Mouse (Mus musculus): ENCODE measurements at regions not wholly inside any gene's neighbourhood (a gene's known extent, or its start where the extent isn't known, plus 50 kb on each side); places are given as distances from the start of the nearest gene placed in this dataset.

DNA sequence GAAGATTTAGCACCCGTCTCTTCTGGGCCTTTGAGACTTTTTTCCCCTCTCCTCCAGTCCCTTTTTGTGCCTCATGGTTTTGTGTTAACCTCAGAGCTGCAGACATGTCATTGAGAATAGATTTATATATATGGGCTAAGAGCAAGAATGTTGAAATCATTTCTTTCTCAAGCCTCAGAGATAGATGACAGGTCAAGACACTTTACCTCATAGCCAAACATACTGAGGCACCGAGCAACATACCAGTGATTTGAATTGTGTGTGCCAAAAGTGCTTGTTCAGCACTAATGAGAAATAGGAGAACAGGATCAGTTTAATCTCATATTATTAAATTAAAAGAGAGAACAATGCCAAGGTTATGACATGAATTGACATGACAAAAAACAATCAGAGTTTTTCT is 464.2 kb upstream of the Marcks start:
- Histone ChIP-seq H3K9me3 (ENCODE audit: control insufficient read depth, low read length) (no peaks in the 10 kb centered on the region), H3K4me1 (ENCODE audit: control insufficient read depth, insufficient read depth, low read length) (no peaks in the 10 kb centered on the region), H3K4me2 (ENCODE audit: low read depth, low read length) (no peak overlapping the region), H3K27me3 (replicated peaks; ENCODE audit: control insufficient read depth, insufficient read depth, low read length) (no peaks in the 10 kb centered on the region), H3K9ac (ENCODE audit: low read depth, low read length) (no peak overlapping the region), H3K36me3 (ENCODE audit: control insufficient read depth, insufficient read depth, low read length) (no peaks in the 10 kb centered on the region), H3K27ac (ENCODE audit: low read length) (no peak overlapping the region), H3K4me3 (ENCODE audit: low read length) (no peak overlapping the region)
- WGBS = 56% methylated on average over 2 of the region's 2 CpGs
- ATAC-seq = no peak

DNA sequence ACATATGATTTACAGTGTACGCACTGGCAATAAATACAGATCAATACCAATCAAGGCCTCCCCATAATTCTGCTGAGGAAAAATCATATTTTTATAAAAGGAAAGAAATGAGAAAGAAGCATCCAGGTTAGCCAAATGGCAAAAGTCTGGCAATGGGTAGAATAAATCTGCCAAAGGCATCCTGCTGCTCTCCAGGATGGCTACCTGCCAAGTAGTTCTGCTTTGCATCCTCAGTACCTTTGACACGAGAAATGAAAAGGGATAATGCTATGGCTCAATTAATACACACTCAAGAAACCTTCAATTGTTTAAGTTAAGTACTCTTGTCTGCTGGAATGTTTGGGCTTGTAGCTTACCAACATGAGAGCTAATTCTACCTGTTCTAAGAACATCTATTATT is 451.2 kb upstream of the Marcks start:
- no peaks in the 10 kb centered on the region for H3K9me3 ChIP-seq (ENCODE audit: control insufficient read depth, low read length)
- no peaks in the 10 kb centered on the region for H3K36me3 ChIP-seq (ENCODE audit: control insufficient read depth, insufficient read depth, low read length)
- H3K4me1 ChIP-seq (ENCODE audit: control insufficient read depth, insufficient read depth, low read length) = no peaks in the 10 kb centered on the region
- no peak for ATAC-seq
- no peak overlapping the region for H3K9ac ChIP-seq (ENCODE audit: low read depth, low read length)
- 59% methylated on average over 2 of the region's 2 CpGs for WGBS
- H3K27ac ChIP-seq (ENCODE audit: low read length) = no peak overlapping the region
- H3K4me3 ChIP-seq (ENCODE audit: low read length) = no peak overlapping the region
- H3K27me3 ChIP-seq (replicated peaks; ENCODE audit: control insufficient read depth, insufficient read depth, low read length) = no peaks in the 10 kb centered on the region
- H3K4me2 ChIP-seq (ENCODE audit: low read depth, low read length) = no peak overlapping the region

DNA sequence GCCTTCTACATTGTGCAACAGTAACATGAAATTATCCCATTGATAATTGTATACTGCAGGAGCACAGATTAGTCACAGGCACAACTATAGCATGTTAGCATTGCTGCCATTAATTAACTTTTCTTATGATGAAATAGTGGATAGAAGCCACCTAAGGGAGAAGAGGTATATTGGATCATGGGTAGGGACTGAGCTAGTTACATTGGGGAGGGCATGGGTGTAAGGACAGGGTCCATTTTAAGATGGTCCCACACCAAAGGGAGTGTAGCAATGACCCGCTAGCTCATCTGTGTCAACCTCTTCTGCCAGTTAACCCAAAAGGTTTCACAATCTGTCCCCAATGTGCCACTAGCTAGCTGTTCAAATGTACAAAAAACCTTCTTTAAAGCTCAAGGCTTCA is 450.3 kb upstream of the Marcks start:
- Histone ChIP-seq H3K27ac (ENCODE audit: low read length) (no peak overlapping the region), H3K27me3 (replicated peaks; ENCODE audit: control insufficient read depth, insufficient read depth, low read length) (no peaks in the 10 kb centered on the region), H3K9ac (ENCODE audit: low read depth, low read length) (no peak overlapping the region), H3K36me3 (ENCODE audit: control insufficient read depth, insufficient read depth, low read length) (no peaks in the 10 kb centered on the region), H3K9me3 (ENCODE audit: control insufficient read depth, low read length) (no peaks in the 10 kb centered on the region), H3K4me2 (ENCODE audit: low read depth, low read length) (no peak overlapping the region), H3K4me3 (ENCODE audit: low read length) (no peak overlapping the region), H3K4me1 (ENCODE audit: control insufficient read depth, insufficient read depth, low read length) (no peaks in the 10 kb centered on the region)
- 100% methylated on average over 1 of the region's 1 CpGs for WGBS
- ATAC-seq = no peak

DNA sequence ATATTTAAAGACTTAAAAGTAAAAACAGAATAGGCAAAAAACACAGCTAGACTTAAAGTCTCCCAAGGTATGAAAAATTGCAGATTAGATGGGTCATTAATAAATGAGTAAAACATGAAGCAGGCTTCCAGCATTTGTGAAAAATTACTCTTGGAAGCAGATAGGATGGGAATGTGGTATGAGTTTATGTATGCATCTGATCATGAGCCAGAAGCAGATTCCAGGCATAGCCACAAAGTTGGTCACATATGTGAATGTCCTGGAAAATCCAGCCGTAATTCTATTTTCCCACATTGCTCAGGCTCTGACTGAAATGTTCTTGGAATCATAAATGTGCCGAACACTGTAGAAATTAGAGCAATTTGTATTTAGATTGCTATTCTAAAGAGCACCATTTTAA is 432.5 kb upstream of the Marcks start:
- Histone ChIP-seq H3K27ac (ENCODE audit: low read length) (no peak overlapping the region), H3K4me1 (ENCODE audit: control insufficient read depth, insufficient read depth, low read length) (no peaks in the 10 kb centered on the region), H3K4me2 (ENCODE audit: low read depth, low read length) (no peak overlapping the region), H3K27me3 (replicated peaks; ENCODE audit: control insufficient read depth, insufficient read depth, low read length) (no peaks in the 10 kb centered on the region), H3K9ac (ENCODE audit: low read depth, low read length) (no peak overlapping the region), H3K9me3 (ENCODE audit: control insufficient read depth, low read length) (no peaks in the 10 kb centered on the region), H3K36me3 (ENCODE audit: control insufficient read depth, insufficient read depth, low read length) (no peaks in the 10 kb centered on the region), H3K4me3 (ENCODE audit: low read length) (no peak overlapping the region)
- no peak for ATAC-seq
- 64% methylated on average over 2 of the region's 2 CpGs for WGBS

DNA sequence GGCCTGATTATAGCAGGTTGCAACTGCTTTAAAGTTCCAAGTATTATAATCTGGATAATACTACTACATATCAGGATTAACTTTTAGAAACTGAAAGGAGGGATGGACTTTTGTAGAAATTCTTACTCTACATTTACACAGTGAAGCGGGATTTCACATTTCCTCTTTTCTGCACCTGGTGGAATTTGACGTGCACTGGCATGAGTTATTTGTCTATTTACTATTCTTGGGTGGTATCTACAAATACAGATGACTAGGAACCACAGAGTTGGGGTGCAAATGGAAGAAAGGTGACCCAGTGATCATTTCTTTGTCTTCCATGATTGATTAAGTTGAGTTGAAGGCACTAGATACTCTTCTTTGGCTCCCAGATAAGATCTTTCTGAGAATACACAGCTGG is 423.0 kb upstream of the Marcks start:
- WGBS = 88% methylated on average over 2 of the region's 2 CpGs
- Histone ChIP-seq H3K4me1 (ENCODE audit: control insufficient read depth, insufficient read depth, low read length) (no peaks in the 10 kb centered on the region), H3K36me3 (ENCODE audit: control insufficient read depth, insufficient read depth, low read length) (no peaks in the 10 kb centered on the region), H3K27me3 (replicated peaks; ENCODE audit: control insufficient read depth, insufficient read depth, low read length) (no peaks in the 10 kb centered on the region), H3K27ac (ENCODE audit: low read length) (no peak overlapping the region), H3K4me3 (ENCODE audit: low read length) (no peak overlapping the region), H3K9ac (ENCODE audit: low read depth, low read length) (no peak overlapping the region), H3K4me2 (ENCODE audit: low read depth, low read length) (no peak overlapping the region), H3K9me3 (ENCODE audit: control insufficient read depth, low read length) (no peaks in the 10 kb centered on the region)
- ATAC-seq = no peak

DNA sequence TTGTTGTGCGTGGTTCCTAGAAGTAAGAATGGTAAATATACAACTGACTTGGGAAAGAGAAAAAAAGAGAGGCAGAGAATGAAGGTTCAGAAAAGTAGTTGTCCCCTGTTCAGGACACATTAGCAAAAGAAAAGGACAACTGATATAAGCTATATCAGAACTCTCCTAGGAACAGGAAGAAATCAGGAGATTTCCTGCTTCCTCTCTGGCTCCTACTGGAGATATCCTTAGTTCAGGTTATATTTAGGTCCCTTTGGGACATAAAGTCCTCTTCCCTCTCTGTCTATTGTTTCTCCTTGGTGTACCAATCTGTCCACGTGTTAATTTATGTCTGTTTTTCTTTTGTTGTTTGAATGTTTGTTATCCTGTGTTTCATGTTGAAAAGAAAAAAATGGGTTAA is 410.7 kb upstream of the Marcks start:
- no peak overlapping the region for H3K9ac ChIP-seq (ENCODE audit: low read depth, low read length)
- H3K4me3 ChIP-seq (ENCODE audit: low read length) = no peak overlapping the region
- no peak for ATAC-seq
- 86% methylated on average over 2 of the region's 2 CpGs for WGBS
- no peak overlapping the region for H3K27ac ChIP-seq (ENCODE audit: low read length)
- H3K4me2 ChIP-seq (ENCODE audit: low read depth, low read length) = no peak overlapping the region
- H3K27me3 ChIP-seq (replicated peaks; ENCODE audit: control insufficient read depth, insufficient read depth, low read length) = no peaks in the 10 kb centered on the region
- no peaks in the 10 kb centered on the region for H3K9me3 ChIP-seq (ENCODE audit: control insufficient read depth, low read length)
- no peaks in the 10 kb centered on the region for H3K36me3 ChIP-seq (ENCODE audit: control insufficient read depth, insufficient read depth, low read length)
- H3K4me1 ChIP-seq (ENCODE audit: control insufficient read depth, insufficient read depth, low read length) = no peaks in the 10 kb centered on the region

DNA sequence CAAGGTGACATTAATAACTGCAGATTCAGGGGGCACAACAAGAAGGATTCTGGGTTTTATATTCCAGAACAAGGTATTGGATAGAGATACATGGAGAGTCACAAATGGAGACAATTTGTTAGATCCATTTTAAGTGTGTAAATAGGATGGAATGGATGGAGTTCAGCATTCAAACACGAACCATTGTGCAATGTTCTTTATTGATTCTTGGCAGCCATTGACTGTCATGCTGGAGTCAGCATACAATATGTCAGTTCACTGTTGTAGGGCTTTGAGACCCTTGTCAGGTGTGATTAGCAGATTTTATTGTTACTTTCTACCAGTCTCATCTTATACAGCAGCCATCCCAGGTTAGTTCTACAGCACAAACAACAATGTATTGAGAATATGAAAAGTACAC is 402.0 kb upstream of the Marcks start:
- no peak overlapping the region for H3K4me3 ChIP-seq (ENCODE audit: low read length)
- H3K36me3 ChIP-seq (ENCODE audit: control insufficient read depth, insufficient read depth, low read length) = no peaks in the 10 kb centered on the region
- H3K27ac ChIP-seq (ENCODE audit: low read length) = no peak overlapping the region
- WGBS = 72% methylated on average over 1 of the region's 1 CpGs
- no peak for ATAC-seq
- H3K4me2 ChIP-seq (ENCODE audit: low read depth, low read length) = no peak overlapping the region
- H3K4me1 ChIP-seq (ENCODE audit: control insufficient read depth, insufficient read depth, low read length) = no peaks in the 10 kb centered on the region
- no peaks in the 10 kb centered on the region for H3K27me3 ChIP-seq (replicated peaks; ENCODE audit: control insufficient read depth, insufficient read depth, low read length)
- H3K9me3 ChIP-seq (ENCODE audit: control insufficient read depth, low read length) = no peaks in the 10 kb centered on the region
- no peak overlapping the region for H3K9ac ChIP-seq (ENCODE audit: low read depth, low read length)

DNA sequence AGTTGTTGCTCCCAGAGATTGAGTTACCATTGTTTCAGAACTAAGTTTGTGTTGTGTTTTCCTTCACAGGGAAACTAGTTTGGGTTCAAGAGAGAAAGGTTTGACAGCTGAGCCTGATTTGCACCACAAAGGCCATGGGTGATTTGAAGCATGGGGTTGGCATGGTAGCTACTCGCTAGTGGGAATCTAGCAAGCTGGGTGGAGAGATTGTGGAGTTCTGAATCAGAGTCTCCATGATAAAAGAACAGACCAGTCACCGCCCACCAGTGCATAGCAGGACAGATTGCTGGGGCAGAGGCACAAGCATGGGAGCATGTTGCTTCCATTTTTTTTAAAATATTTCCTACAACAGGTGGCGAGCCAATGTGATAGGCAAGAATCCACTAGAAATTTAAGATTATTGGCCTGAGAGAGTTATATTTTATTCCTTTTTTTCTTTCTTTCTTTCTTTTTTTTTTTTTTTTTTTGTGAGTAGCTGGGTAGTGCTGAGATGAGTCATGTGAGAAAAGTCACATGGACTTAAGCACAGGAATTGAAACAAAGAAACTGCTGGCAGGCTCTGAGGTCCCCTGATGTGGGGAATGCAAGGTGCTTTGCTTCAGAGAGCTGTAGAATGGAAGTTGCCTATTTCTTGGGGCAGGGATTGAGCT is 367.4 kb upstream of the Marcks start:
- Histone ChIP-seq H3K4me2 (ENCODE audit: low read depth, low read length) (no peak overlapping the region), H3K36me3 (ENCODE audit: control insufficient read depth, insufficient read depth, low read length) (no peaks in the 10 kb centered on the region), H3K9me3 (ENCODE audit: control insufficient read depth, low read length) (no peaks in the 10 kb centered on the region), H3K4me1 (ENCODE audit: control insufficient read depth, insufficient read depth, low read length) (peaks cover 6% of the 10 kb centered on the region; the same call in 1 of the 2 replicates), H3K27me3 (replicated peaks; ENCODE audit: control insufficient read depth, insufficient read depth, low read length) (no peaks in the 10 kb centered on the region), H3K4me3 (ENCODE audit: low read length) (no peak overlapping the region), H3K9ac (ENCODE audit: low read depth, low read length) (no peak overlapping the region), H3K27ac (ENCODE audit: low read length) (no peak overlapping the region)
- WGBS = 92% methylated on average over 3 of the region's 3 CpGs
- no peak for ATAC-seq

DNA sequence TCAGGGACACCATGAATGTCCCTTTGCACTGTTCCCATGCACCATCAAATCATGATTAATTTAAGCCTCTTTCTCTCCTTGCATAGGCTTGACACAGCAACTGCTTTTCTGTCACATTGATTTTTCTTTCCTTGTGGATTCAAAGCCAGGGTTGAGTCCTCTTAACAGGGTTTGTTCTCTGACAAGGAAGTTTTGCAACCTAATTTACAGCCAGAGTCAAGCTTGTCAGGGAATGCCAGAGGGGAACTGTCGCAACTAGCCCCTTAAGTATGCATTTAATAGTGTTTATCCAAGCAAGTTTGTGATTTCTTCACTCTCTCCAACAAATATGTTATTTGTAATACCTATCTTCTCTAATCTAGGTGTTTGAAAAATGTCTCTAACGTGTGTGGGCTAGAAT is 365.7 kb upstream of the Marcks start:
- peaks cover 6% of the 10 kb centered on the region; the same call in 1 of the 2 replicates for H3K4me1 ChIP-seq (ENCODE audit: control insufficient read depth, insufficient read depth, low read length)
- H3K9ac ChIP-seq (ENCODE audit: low read depth, low read length) = no peak overlapping the region
- H3K4me3 ChIP-seq (ENCODE audit: low read length) = no peak overlapping the region
- no peaks in the 10 kb centered on the region for H3K36me3 ChIP-seq (ENCODE audit: control insufficient read depth, insufficient read depth, low read length)
- no peaks in the 10 kb centered on the region for H3K9me3 ChIP-seq (ENCODE audit: control insufficient read depth, low read length)
- WGBS = 43% methylated on average over 2 of the region's 2 CpGs
- H3K4me2 ChIP-seq (ENCODE audit: low read depth, low read length) = no peak overlapping the region
- ATAC-seq = no peak
- H3K27me3 ChIP-seq (replicated peaks; ENCODE audit: control insufficient read depth, insufficient read depth, low read length) = no peaks in the 10 kb centered on the region
- no peak overlapping the region for H3K27ac ChIP-seq (ENCODE audit: low read length)

DNA sequence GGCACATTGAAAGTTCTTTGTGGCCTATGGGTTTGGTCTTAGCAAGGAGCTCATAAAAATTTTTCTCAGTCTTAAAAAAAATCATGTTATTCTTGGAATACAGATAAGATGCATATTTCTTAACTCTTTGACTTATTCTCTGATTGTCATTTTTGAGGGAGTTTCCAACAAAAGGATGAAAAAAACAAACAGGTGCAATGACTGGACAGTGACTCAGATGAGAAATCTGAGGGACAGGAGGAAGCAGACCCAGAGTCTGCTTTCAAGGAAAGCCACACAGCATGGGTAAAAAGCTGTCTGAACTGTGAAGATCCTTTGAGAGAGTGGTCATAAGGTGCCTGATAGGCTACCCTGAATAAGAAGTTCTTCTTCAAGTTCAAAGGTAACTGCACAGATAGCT is 363.8 kb upstream of the Marcks start:
- Histone ChIP-seq H3K27ac (ENCODE audit: low read length) (no peak overlapping the region), H3K4me3 (ENCODE audit: low read length) (no peak overlapping the region), H3K4me1 (ENCODE audit: control insufficient read depth, insufficient read depth, low read length) (peaks cover 6% of the 10 kb centered on the region; the same call in 1 of the 2 replicates), H3K4me2 (ENCODE audit: low read depth, low read length) (no peak overlapping the region), H3K9ac (ENCODE audit: low read depth, low read length) (no peak overlapping the region), H3K27me3 (replicated peaks; ENCODE audit: control insufficient read depth, insufficient read depth, low read length) (no peaks in the 10 kb centered on the region), H3K9me3 (ENCODE audit: control insufficient read depth, low read length) (no peaks in the 10 kb centered on the region), H3K36me3 (ENCODE audit: control insufficient read depth, insufficient read depth, low read length) (no peaks in the 10 kb centered on the region)
- ATAC-seq = no peak

All from intestine, embryonic 16.5 days (tissue).